In the genomic region with DNA sequence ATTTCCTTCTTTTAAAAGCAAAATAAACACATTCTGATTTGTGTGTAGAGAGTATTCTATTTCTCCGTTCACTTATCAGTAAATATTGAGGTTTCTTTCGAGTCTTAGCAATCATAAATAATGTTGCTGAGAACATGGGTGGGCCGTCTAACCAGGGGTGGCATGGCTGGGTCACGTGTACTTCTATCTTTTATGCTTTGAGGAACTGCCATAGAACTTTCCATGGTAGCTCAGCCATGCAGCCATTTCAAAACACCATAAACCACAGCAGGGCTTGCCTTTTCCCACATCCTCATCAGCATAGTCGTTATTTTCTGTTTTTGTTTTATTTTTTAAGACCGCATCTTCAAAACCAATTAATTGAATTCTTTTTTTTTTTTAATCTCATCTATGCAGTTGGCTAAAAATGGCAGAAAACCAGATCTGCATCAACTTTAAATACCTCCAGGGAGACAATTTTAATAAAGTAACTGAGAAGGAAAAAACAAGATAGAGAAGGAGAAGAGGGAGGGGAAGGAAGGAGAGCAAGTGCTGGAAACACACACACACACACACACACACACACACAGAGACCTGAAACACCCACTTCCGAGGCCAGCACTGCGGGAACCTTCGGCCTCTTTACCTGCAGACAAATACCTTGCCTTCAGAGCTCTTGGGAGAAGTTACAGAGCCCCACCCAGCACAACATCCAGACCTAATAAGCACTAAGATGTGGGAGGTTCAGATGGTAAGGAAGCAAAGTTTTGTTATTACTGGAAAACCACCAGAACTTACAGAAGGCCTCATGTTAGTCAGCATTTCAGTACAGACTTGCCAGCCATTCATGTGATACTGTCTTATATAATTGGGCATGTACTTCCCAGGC, we compare ENCODE assay signal across 12 mouse cellular contexts.
A peak's percentile ranks its signal among the peaks of the same experiment; 100 is the strongest.
DNase-seq lines count a peak whose midpoint lies in the region; ATAC-seq and TF ChIP-seq lines count a peak whose summit lies in the region.
"Had no signal": no experiment of that assay in that cellular context is flagged by ENCODE, and none has a peak within 500 bp of the region (broad histone marks: within the 10 kb centered on the region; RNA-seq: fewer than 3 reads in every experiment).

No protein-coding gene starts in this region.

- H3K9me3 ChIP-seq in forebrain, embryonic 16.5 days (ENCODE audit: control insufficient read depth, low read length) = no peaks in the 10 kb centered on the region

- 49% methylated on average over 9 of the region's 9 CpGs for WGBS in large intestine, adult 2 months
- WGBS in thymus, adult 2 months = 8% methylated on average over 9 of the region's 9 CpGs
- 78% methylated on average over 9 of the region's 9 CpGs for WGBS in forebrain, embryonic 16.5 days

- TF ChIP-seq POLR2A in thymus, adult 2 months (IDR thresholded peaks at IDR 0.05; ENCODE audit: control insufficient read depth, extremely low read depth, insufficient read depth, low read length, poor library complexity) = no peak

- H3K9ac ChIP-seq in forebrain, embryonic 16.5 days (replicated peaks; ENCODE audit: low read depth, low read length) = no peak overlapping the region
- H3K9ac ChIP-seq: lung, embryonic 14.5 days had no signal

- H3K27me3 ChIP-seq in thymus, adult 2 months (ENCODE audit: control insufficient read depth, insufficient read depth, low read length) = no peaks in the 10 kb centered on the region
- no peaks in the 10 kb centered on the region for H3K27me3 ChIP-seq in forebrain, embryonic 16.5 days (replicated peaks; ENCODE audit: control insufficient read depth, insufficient read depth, low read length)

- H3K27ac ChIP-seq in left cerebral cortex, adult 2 months = peak overlapping the region; percentile 37
- H3K27ac ChIP-seq in thymus, adult 2 months (ENCODE audit: control insufficient read depth, insufficient read depth, low read length) = peak overlapping the region; percentile 13; the same call in 1 of the 2 replicates
- no peak overlapping the region for H3K27ac ChIP-seq in forebrain, embryonic 16.5 days (ENCODE audit: low read length)

- no peak overlapping the region for H3K4me3 ChIP-seq in left cerebral cortex, adult 2 months
- no peak overlapping the region for H3K4me3 ChIP-seq in thymus, adult 2 months (ENCODE audit: control insufficient read depth, insufficient read depth, low read length)
- no peak overlapping the region for H3K4me3 ChIP-seq in forebrain, embryonic 16.5 days (replicated peaks; ENCODE audit: low read length)

- H3K36me3 ChIP-seq in thymus, adult 2 months (ENCODE audit: control insufficient read depth, insufficient read depth, low read length) = no peaks in the 10 kb centered on the region
- no peaks in the 10 kb centered on the region for H3K36me3 ChIP-seq in forebrain, embryonic 16.5 days (ENCODE audit: control insufficient read depth, insufficient read depth)

- no peak for DNase-seq in left cerebral cortex, adult 2 months (ENCODE audit: extremely low spot score in 1 of 2, low spot score in 2 of 2)
- DNase-seq in left cerebral cortex, adult 8-10 months (ENCODE audit: low spot score in 2 of 2) = no peak
- DNase-seq in T-cell, adult 2 months (ENCODE audit: low spot score) = peak; percentile 64
- peak; percentile 53 for DNase-seq in large intestine, adult 2 months (ENCODE audit: low read depth, low spot score)
- DNase-seq in thymus, adult 2 months = peak; percentile 56
- DNase-seq in ovary, postnatal 10 days (ENCODE audit: low spot score) = no peak
- DNase-seq: cerebellum, postnatal 25 days; gastrocnemius, postnatal 25 days; kidney, adult 8-10 months; lung, embryonic 14.5 days had no signal

- intact Hi-C loops in left cerebral cortex, adult 2 months (cut with DNase I) = no loop called here

- no peak overlapping the region for H3K4me2 ChIP-seq in forebrain, embryonic 16.5 days (ENCODE audit: low read length)
- H3K4me2 ChIP-seq: lung, embryonic 14.5 days had no signal

- no peak for ATAC-seq in forebrain, embryonic 16.5 days
- ATAC-seq in erythroid progenitor cell, adult 5-6 weeks (replicated peaks; ENCODE audit: low FRiP score, poor library complexity, severe bottlenecking) = no peak

- no peak for TF ChIP-seq CTCF in left cerebral cortex, adult 2 months (IDR thresholded peaks at IDR 0.05)
- TF ChIP-seq CTCF in thymus, adult 2 months (IDR thresholded peaks at IDR 0.05; ENCODE audit: borderline replicate concordance, control insufficient read depth, extremely low read depth, insufficient read depth, low read length, poor library complexity) = no peak

- H3K4me1 ChIP-seq in thymus, adult 2 months (replicated peaks; ENCODE audit: control insufficient read depth, insufficient read depth, low read length) = peaks cover 30% of the 10 kb centered on the region
- H3K4me1 ChIP-seq in forebrain, embryonic 16.5 days (replicated peaks; ENCODE audit: control insufficient read depth, insufficient read depth, low read length) = no peaks in the 10 kb centered on the region

Comparison
In these comparisons a context has a peak if more than half of its experiments do, and no peak if none do; other contexts are left out.
1. DNase-seq: peak in T-cell, adult 2 months (single experiment), large intestine, adult 2 months (single experiment) and thymus, adult 2 months (single experiment); none in left cerebral cortex, adult 2 months (0 of 2), left cerebral cortex, adult 8-10 months (0 of 2) and ovary, postnatal 10 days (single experiment).